In the genomic region with DNA sequence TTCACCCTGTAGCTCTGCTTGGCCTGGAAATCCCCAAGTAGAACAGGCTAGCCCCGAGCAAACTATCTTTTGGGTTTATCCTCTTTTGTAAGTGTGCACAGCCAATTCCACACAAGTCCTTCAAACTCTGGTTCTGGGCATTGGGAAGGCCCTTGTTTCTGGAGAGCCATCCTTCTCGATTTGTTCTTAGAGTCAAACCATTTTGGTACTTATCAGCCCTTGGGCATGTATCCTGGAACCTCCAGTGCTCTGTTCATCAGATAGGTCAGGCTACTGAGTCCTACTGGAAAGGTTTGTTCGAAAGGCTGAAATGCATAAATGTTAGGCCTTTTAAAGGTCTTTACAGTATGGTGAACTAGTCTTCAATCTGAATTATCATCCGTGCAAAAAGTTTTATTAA, we compare ENCODE assay signal across 9 mouse cellular contexts. TPM values are rescaled to one million over a fixed set of nuclear protein-coding genes. Genes with fewer than 3 reads are reported as not detected.
A peak's percentile ranks its signal among the peaks of the same experiment; 100 is the strongest.
DNase-seq lines count a peak whose midpoint lies in the region; ATAC-seq and TF ChIP-seq lines count a peak whose summit lies in the region.
"Had no signal": no experiment of that assay in that cellular context is flagged by ENCODE, and none has a peak within 500 bp of the region (broad histone marks: within the 10 kb centered on the region; RNA-seq: fewer than 3 reads in every experiment).

No protein-coding gene starts in this region.

- intact Hi-C loops in gastrocnemius, adult 2 months (cut with DNase I) = loop anchor here (5.0 kb wide), 1 partner anchor 59 kb away; no protein-coding TSS in a partner anchor

- WGBS in heart, embryonic 13.5 days = 38% methylated on average over 4 of the region's 4 CpGs
- WGBS in liver, embryonic 15.5 days (ENCODE audit: insufficient replicate concordance) = 39% methylated on average over 4 of the region's 4 CpGs

- peaks cover 5% of the 10 kb centered on the region; the same call in 1 of the 2 replicates for H3K9me3 ChIP-seq in heart, embryonic 13.5 days
- no peaks in the 10 kb centered on the region for H3K9me3 ChIP-seq in liver, embryonic 15.5 days (replicated peaks)

- peak overlapping the region; percentile 95 for H3K27ac ChIP-seq in gastrocnemius, adult 2 months
- peak overlapping the region; percentile 95 for H3K27ac ChIP-seq in heart, embryonic 13.5 days (replicated peaks)
- no peak overlapping the region for H3K27ac ChIP-seq in liver, embryonic 15.5 days (replicated peaks)

- H3K4me1 ChIP-seq in heart, embryonic 13.5 days = peaks cover 32% of the 10 kb centered on the region
- H3K4me1 ChIP-seq in liver, embryonic 15.5 days (replicated peaks) = peaks cover 23% of the 10 kb centered on the region

- peak overlapping the region; percentile 100 for H3K9ac ChIP-seq in heart, embryonic 13.5 days
- peak overlapping the region; percentile 84 for H3K9ac ChIP-seq in liver, embryonic 15.5 days

- no peaks in the 10 kb centered on the region for H3K27me3 ChIP-seq in heart, embryonic 13.5 days (replicated peaks)
- no peaks in the 10 kb centered on the region for H3K27me3 ChIP-seq in liver, embryonic 15.5 days

- no peak for TF ChIP-seq CTCF in gastrocnemius, adult 2 months (IDR thresholded peaks at IDR 0.05)

- peaks cover 8% of the 10 kb centered on the region; the same call in 1 of the 2 replicates for H3K36me3 ChIP-seq in heart, embryonic 13.5 days
- H3K36me3 ChIP-seq in liver, embryonic 15.5 days (replicated peaks) = no peaks in the 10 kb centered on the region

- H3K4me3 ChIP-seq in gastrocnemius, adult 2 months = peak overlapping the region; percentile 83
- peak overlapping the region; percentile 95 for H3K4me3 ChIP-seq in heart, embryonic 13.5 days
- H3K4me3 ChIP-seq in liver, embryonic 15.5 days (replicated peaks) = peak overlapping the region; percentile 86

- DNase-seq in gastrocnemius, adult 2 months = no peak
- no peak for DNase-seq in gastrocnemius, adult 8-10 months (ENCODE audit: low spot score in 2 of 2)
- peak; percentile 14 for DNase-seq in MN1 (ENCODE audit: low spot score)
- DNase-seq in right cerebral cortex, postnatal 25 days = no peak
- DNase-seq in adrenal gland, postnatal 25 days = no peak
- no peak for DNase-seq in cerebellum, adult 9-11 months

- H3K4me2 ChIP-seq in heart, embryonic 13.5 days = peak overlapping the region; percentile 94
- peak overlapping the region; percentile 94 for H3K4me2 ChIP-seq in liver, embryonic 15.5 days

- no peak for ATAC-seq in heart, embryonic 13.5 days (ENCODE audit: extremely low read depth, insufficient number of reproducible peaks, low FRiP score, low TSS enrichment)
- no peak for ATAC-seq in liver, embryonic 15.5 days (ENCODE audit: insufficient read depth)

RNA-seq across cellular contexts. Expression of gene Nf1, which starts 0.9 kb away (rescaled TPM):
- 10 to 100 TPM; 18.2 to 23.5 TPM for total RNA-seq in gastrocnemius, adult 2 months (2021)
- 10 to 100 TPM; 13.8 to 17.5 (median 16.6) TPM for total RNA-seq in gastrocnemius, adult 8-10 months (2022)
- 4.6 and 5.3 TPM in 2 replicates for polyA plus RNA-seq in heart, embryonic 13.5 days (2015; fragmentation: Nextera tagmentation; extraction: Ambion mirVana)
- 0.92 and 1.0 TPM in 2 replicates for polyA plus RNA-seq in liver, embryonic 15.5 days (2015; fragmentation: Nextera tagmentation; extraction: Ambion mirVana)
- 71.1 and 80.0 TPM in 2 replicates for total RNA-seq in adrenal gland, postnatal 25 days (2021)

RNA-seq across cellular contexts. Expression of gene Gm9964, which starts 41.9 kb away (rescaled TPM):
- not detected for total RNA-seq in gastrocnemius, adult 2 months (2021)
- under 1 TPM in 1 of 4 experiments, not detected in 3; 0.46 TPM for total RNA-seq in gastrocnemius, adult 8-10 months (2022)
- polyA plus RNA-seq in heart, embryonic 13.5 days (2015; fragmentation: Nextera tagmentation; extraction: Ambion mirVana) = not detected in 2 replicates
- not detected in 2 replicates for polyA plus RNA-seq in liver, embryonic 15.5 days (2015; fragmentation: Nextera tagmentation; extraction: Ambion mirVana)
- total RNA-seq in adrenal gland, postnatal 25 days (2021) = not detected in 2 replicates
- total RNA-seq: heart, adult 18-20 months had no signal
